Mouse (Mus musculus) E14TG2a.4 (cell line): ENCODE measurements at regions not wholly inside any gene's neighbourhood (a gene's known extent, or its start where the extent isn't known, plus 50 kb on each side); places are given as distances from the start of the nearest gene placed in this dataset.

Source experiments
- H3K27me3 ChIP-seq: 2 replicates; pipeline ENCODE4 v1.6.1; 2014; ENCODE audit warnings: low read length, control low read depth; ENCODE audit not compliant: insufficient read depth
- H3K36me3 ChIP-seq: 2 replicates; pipeline ENCODE4 v1.6.1; 2014; ENCODE audit warnings: low read length, control low read depth; ENCODE audit not compliant: insufficient read depth
- H3K4me1 ChIP-seq: replicated peaks from 2 replicates; pipeline ENCODE4 v1.6.1; 2014; ENCODE audit warnings: low read depth, low read length, control low read depth
- H3K4me3 ChIP-seq: replicated peaks from 2 replicates; pipeline ENCODE4 v1.5.1; 2014; ENCODE audit warnings: mild to moderate bottlenecking, low read length
- H3K9me3 ChIP-seq: 2 replicates; pipeline ENCODE4 v1.6.1; 2014; ENCODE audit warnings: low read length, control low read depth
- CTCF ChIP-seq: conservative IDR thresholded peaks from 2 replicates; pipeline ENCODE4 v1.5.1; 2014; ENCODE audit warnings: low read length
- NANOG ChIP-seq: IDR thresholded peaks from 2 replicates; pipeline ENCODE4 v1.6.1; 2014; ENCODE audit warnings: borderline replicate concordance, low read length, mixed read lengths
- POU5F1 ChIP-seq: IDR thresholded peaks from 2 replicates; pipeline ENCODE4 v1.6.1; 2014; ENCODE audit warnings: low read length, borderline replicate concordance

- no peak for TF ChIP-seq CTCF
- TF ChIP-seq POU5F1, result no peak
- TF ChIP-seq NANOG, result no peak
- Histone ChIP-seq H3K4me1 (peaks cover 4% of the 10 kb centered on the region), H3K4me3 (no peak overlapping the region), H3K9me3 (no peaks in the 10 kb centered on the region), H3K36me3 (no peaks in the 10 kb centered on the region), H3K27me3 (no peaks in the 10 kb centered on the region)
These were observed 530.7 kb downstream of the Etv1 start for GRCm38 (mm10) chr12:39309905-39310304.

GRCm38 (mm10) chr12:39317229-39317628, 538.0 kb downstream of the Etv1 start:
- Histone ChIP-seq H3K4me3 (no peak overlapping the region), H3K36me3 (no peaks in the 10 kb centered on the region), H3K4me1 (peaks cover 4% of the 10 kb centered on the region), H3K27me3 (no peaks in the 10 kb centered on the region), H3K9me3 (no peaks in the 10 kb centered on the region)
- no peak for TF ChIP-seq NANOG
- no peak for TF ChIP-seq CTCF
- TF ChIP-seq POU5F1, result no peak

- TF ChIP-seq NANOG (no peak), POU5F1 (no peak), CTCF (no peak)
- no peaks in the 10 kb centered on the region for H3K4me1 ChIP-seq
- H3K36me3 ChIP-seq, result no peaks in the 10 kb centered on the region
- no peaks in the 10 kb centered on the region for H3K27me3 ChIP-seq
- no peak overlapping the region for H3K4me3 ChIP-seq
- no peaks in the 10 kb centered on the region for H3K9me3 ChIP-seq
These were observed 542.3 kb downstream of the Etv1 start for GRCm38 (mm10) chr12:39321453-39321852.

GRCm38 (mm10) chr12:39326157-39326556, 547.0 kb downstream of the Etv1 start:
- H3K9me3 ChIP-seq, result no peaks in the 10 kb centered on the region
- H3K4me3 ChIP-seq, result no peak overlapping the region
- no peaks in the 10 kb centered on the region for H3K36me3 ChIP-seq
- H3K4me1 ChIP-seq, result no peaks in the 10 kb centered on the region
- TF ChIP-seq NANOG, result no peak
- no peak for TF ChIP-seq POU5F1
- TF ChIP-seq CTCF, result no peak
- no peaks in the 10 kb centered on the region for H3K27me3 ChIP-seq

GRCm38 (mm10) chr12:39326668-39327299, 547.6 kb downstream of the Etv1 start:
- TF ChIP-seq NANOG (no peak), POU5F1 (no peak), CTCF (no peak)
- Histone ChIP-seq H3K4me3 (no peak overlapping the region), H3K36me3 (no peaks in the 10 kb centered on the region), H3K27me3 (no peaks in the 10 kb centered on the region), H3K9me3 (no peaks in the 10 kb centered on the region), H3K4me1 (no peaks in the 10 kb centered on the region)

- Histone ChIP-seq H3K9me3 (no peaks in the 10 kb centered on the region), H3K27me3 (no peaks in the 10 kb centered on the region), H3K4me1 (no peaks in the 10 kb centered on the region), H3K36me3 (no peaks in the 10 kb centered on the region), H3K4me3 (no peak overlapping the region)
- no peak for TF ChIP-seq POU5F1
- no peak for TF ChIP-seq CTCF
- no peak for TF ChIP-seq NANOG
These were observed 549.2 kb downstream of the Etv1 start for GRCm38 (mm10) chr12:39328377-39328776.

- TF ChIP-seq POU5F1 (no peak), NANOG (no peak), CTCF (no peak)
- Histone ChIP-seq H3K4me1 (no peaks in the 10 kb centered on the region), H3K27me3 (no peaks in the 10 kb centered on the region)
These were observed 559.9 kb downstream of the Etv1 start for GRCm38 (mm10) chr12:39339101-39339538.

GRCm38 (mm10) chr12:39341751-39342271, 562.6 kb downstream of the Etv1 start:
- no peak for TF ChIP-seq NANOG
- no peak for TF ChIP-seq POU5F1
- TF ChIP-seq CTCF, result no peak
- no peaks in the 10 kb centered on the region for H3K27me3 ChIP-seq
- H3K4me3 ChIP-seq, result no peak overlapping the region
- no peaks in the 10 kb centered on the region for H3K4me1 ChIP-seq
- no peaks in the 10 kb centered on the region for H3K9me3 ChIP-seq
- no peaks in the 10 kb centered on the region for H3K36me3 ChIP-seq

More at GRCm38 (mm10) chr12:39339101-39339538, 559.9 kb downstream of the Etv1 start:
- Histone ChIP-seq H3K36me3 (no peaks in the 10 kb centered on the region), H3K9me3 (no peaks in the 10 kb centered on the region), H3K4me3 (no peak overlapping the region)

- H3K27me3 ChIP-seq, result no peaks in the 10 kb centered on the region
- no peaks in the 10 kb centered on the region for H3K9me3 ChIP-seq
- no peak overlapping the region for H3K4me3 ChIP-seq
- H3K4me1 ChIP-seq, result no peaks in the 10 kb centered on the region
- H3K36me3 ChIP-seq, result no peaks in the 10 kb centered on the region
- TF ChIP-seq POU5F1 (no peak), NANOG (no peak), CTCF (no peak)
These were observed 563.1 kb downstream of the Etv1 start for GRCm38 (mm10) chr12:39342327-39342726.
